Mouse (Mus musculus) heart, postnatal 0 days (tissue): ENCODE measurements around the gene Slc35g1. TPM values are rescaled to one million over a fixed set of nuclear protein-coding genes. Genes with fewer than 3 reads are reported as not detected.

Source experiments
- ATAC-seq: fragments of 200-750 bp; cut with Nextera tagmentation; 2 replicates; pipeline ENCODE4 v1.8.0; 2017; ENCODE audit warnings: low read depth, moderate number of reproducible peaks, moderate library complexity; ENCODE audit not compliant: insufficient read depth
- DNase-seq: peaks from one replicate; pipeline ENCODE4 v3.0.0-alpha.2; 2016; ENCODE audit warnings: low spot score
- H3K27ac ChIP-seq: fragments of 300-500 bp; sonication (generic); 2 replicates; pipeline ENCODE4 v1.5.1; 2014; ENCODE audit warnings: low read depth, mild to moderate bottlenecking
- H3K27me3 ChIP-seq: fragments of 300-500 bp; sonication (generic); 2 replicates; pipeline ENCODE4 v1.6.1; 2014; ENCODE audit warnings: low read length, mixed read lengths; ENCODE audit not compliant: control insufficient read depth, insufficient read depth
- H3K36me3 ChIP-seq: fragments of 300-500 bp; sonication (generic); replicated peaks from 2 replicates; pipeline ENCODE4 v1.6.1; 2014; ENCODE audit warnings: low read length, mixed read lengths; ENCODE audit not compliant: control insufficient read depth, insufficient read depth
- H3K4me1 ChIP-seq: fragments of 300-500 bp; sonication (generic); 2 replicates; pipeline ENCODE4 v1.6.1; 2014; ENCODE audit warnings: antibody characterized with exemption; ENCODE audit not compliant: control insufficient read depth, insufficient read depth
- H3K4me2 ChIP-seq: fragments of 300-500 bp; sonication (generic); 2 replicates; pipeline ENCODE4 v1.6.1; 2014; ENCODE audit warnings: low read depth, mild to moderate bottlenecking, low read length, moderate library complexity
- H3K4me3 ChIP-seq: fragments of 300-500 bp; sonication (generic); 2 replicates; pipeline ENCODE4 v1.5.1; 2014; ENCODE audit warnings: low read depth, low read length
- H3K9ac ChIP-seq: fragments of 300-500 bp; sonication (generic); replicated peaks from 2 replicates; pipeline ENCODE4 v1.6.1; 2014; ENCODE audit warnings: low read depth, low read length, mixed read lengths
- H3K9me3 ChIP-seq: fragments of 300-500 bp; sonication (generic); replicated peaks from 2 replicates; pipeline ENCODE4 v1.6.1; 2016; ENCODE audit warnings: low read length; ENCODE audit not compliant: control insufficient read depth
- CTCF ChIP-seq: IDR thresholded peaks from 2 replicates; pipeline ENCODE4 v1.5.1; 2016; ENCODE audit warnings: antibody characterized with exemption, control low read depth, low read depth
- EP300 ChIP-seq: IDR thresholded peaks from 2 replicates; pipeline ENCODE4 v1.6.1; 2016; ENCODE audit warnings: antibody characterized with exemption, low read depth
- WGBS: fragments of 180-500 bp; shearing (Covaris S2); extraction: QIAGEN DNeasy Blood & Tissue Kit; methylation state at CpG from one replicate; pipeline ENCODE4 v1.1.7; 2014; 5-methylcytosine and 5-hydroxymethylcytosine counted together
- polyA plus RNA-seq: library from polyadenylated mRNA; unstranded; fragments of >200 nt; fragmentation: Nextera tagmentation; extraction: Ambion mirVana; gene quantifications from 2 replicates; pipeline ENCODE4 v1.2.1, GENCODE M21; 2015
- total RNA-seq: library from RNA; depleted of rRNA; stranded (reverse); fragments of >200 nt; gene quantifications from 2 replicates; pipeline ENCODE4 v1.2.3, GENCODE M21; 2014; ENCODE audit warnings: low replicate concordance

Slc35g1 gene
- total and polyA plus RNA-seq, 2 experiments from 2014 or later: 0.92 to 1.9 TPM

- no peak overlapping the region for H3K4me3 ChIP-seq
- TF ChIP-seq EP300: no peak
- no peak for TF ChIP-seq CTCF
- H3K27me3 ChIP-seq: no peaks in the 10 kb centered on the region
- no peaks in the 10 kb centered on the region for H3K36me3 ChIP-seq
- H3K4me1 ChIP-seq: no peaks in the 10 kb centered on the region
- DNase-seq (no peak), ATAC-seq (no peak)
- H3K9ac ChIP-seq: no peak overlapping the region
- H3K9me3 ChIP-seq: no peaks in the 10 kb centered on the region
- WGBS: 76% methylated on average over 1 of the region's 1 CpGs
- no peak overlapping the region for H3K27ac ChIP-seq
- no peak overlapping the region for H3K4me2 ChIP-seq
These were observed 36.5 kb upstream of the Slc35g1 start for GRCm38 (mm10) chr19:38359287-38359686.

- Histone ChIP-seq H3K4me2 (no peak overlapping the region), H3K4me3 (no peak overlapping the region), H3K36me3 (no peaks in the 10 kb centered on the region), H3K27ac (no peak overlapping the region), H3K9ac (no peak overlapping the region), H3K9me3 (no peaks in the 10 kb centered on the region), H3K4me1 (no peaks in the 10 kb centered on the region), H3K27me3 (no peaks in the 10 kb centered on the region)
- DNase-seq: no peak
- no peak for ATAC-seq
- 68% methylated on average over 2 of the region's 2 CpGs for WGBS
- TF ChIP-seq EP300 (no peak), CTCF (no peak)
These were observed 33.9 kb upstream of the Slc35g1 start for GRCm38 (mm10) chr19:38361850-38362249.

GRCm38 (mm10) chr19:38363358-38363757 is 32.4 kb upstream of the Slc35g1 start:
- Histone ChIP-seq H3K4me3 (no peak overlapping the region), H3K27me3 (no peaks in the 10 kb centered on the region), H3K27ac (no peak overlapping the region), H3K9ac (no peak overlapping the region), H3K9me3 (no peaks in the 10 kb centered on the region), H3K4me2 (no peak overlapping the region), H3K4me1 (no peaks in the 10 kb centered on the region), H3K36me3 (no peaks in the 10 kb centered on the region)
- ATAC-seq: no peak
- no peak for DNase-seq
- 60% methylated on average over 1 of the region's 1 CpGs for WGBS
- TF ChIP-seq EP300 (no peak), CTCF (no peak)

- 32% methylated on average over 6 of the region's 6 CpGs for WGBS
- H3K9me3 ChIP-seq: 0 out of 2 replicates have a peak, but pooled peaks cover 3% of the 10 kb centered on the region
- TF ChIP-seq EP300: no peak
- TF ChIP-seq CTCF: no peak
These were observed 31.7 kb upstream of the Slc35g1 start for GRCm38 (mm10) chr19:38363879-38364659.

GRCm38 (mm10) chr19:38364939-38365614 is 30.7 kb upstream of the Slc35g1 start:
- Histone ChIP-seq H3K36me3 (no peaks in the 10 kb centered on the region), H3K9ac (no peak overlapping the region), H3K27me3 (no peaks in the 10 kb centered on the region), H3K4me1 (no peaks in the 10 kb centered on the region), H3K4me2 (no peak overlapping the region), H3K9me3 (0 out of 2 replicates have a peak, but pooled peaks cover 3% of the 10 kb centered on the region), H3K27ac (no peak overlapping the region), H3K4me3 (no peak overlapping the region)
- ATAC-seq (no peak), DNase-seq (no peak)
- WGBS: 50% methylated on average over 11 of the region's 11 CpGs
- TF ChIP-seq EP300: no peak
- no peak for TF ChIP-seq CTCF

More at GRCm38 (mm10) chr19:38363879-38364659, 31.7 kb upstream of the Slc35g1 start:
- Histone ChIP-seq H3K36me3 (no peaks in the 10 kb centered on the region), H3K4me3 (no peak overlapping the region), H3K4me2 (no peak overlapping the region), H3K27ac (no peak overlapping the region), H3K4me1 (no peaks in the 10 kb centered on the region), H3K27me3 (no peaks in the 10 kb centered on the region), H3K9ac (no peak overlapping the region)
- ATAC-seq: no peak
- DNase-seq: no peak
